Mouse (Mus musculus) spleen, adult 10 weeks (tissue): ENCODE results near the gene Plekhf1. TPM values are rescaled to one million over a fixed set of nuclear protein-coding genes. Genes with fewer than 3 reads are reported as not detected.

Experiments used
- polyA plus RNA-seq: library from polyadenylated mRNA; stranded (reverse); fragments of 350-450 nt; fragmentation: Illumina TruSeq; extraction: RNeasy Lipid Tissue Mini Kit (QIAGEN cat#74804); gene quantifications from one replicate; pipeline ENCODE4 v1.2.3, GENCODE M21; 2015; ENCODE audit warnings: low replicate concordance; ENCODE audit not compliant: insufficient read depth

Plekhf1 gene
- 0.68 TPM for polyA plus RNA-seq

GRCm38 (mm10) chr7:38227900-38228298, at the start of gene Plekhf1:
Gene Plekhf1, minus strand, starts transcription at chr7:38228016.

GRCm38 (mm10) chr7:38270703-38271510, 43.1 kb upstream of the Plekhf1 start, which contains the start of gene Pop4:
Gene Pop4, minus strand, starts transcription at chr7:38271423.

GRCm38 (mm10) chr7:38182962-38183687, 44.7 kb downstream of the Plekhf1 start, which contains the start of gene 1600014C10Rik:
Gene 1600014C10Rik, plus strand, starts transcription at chr7:38183217.

Other genes with a start within 250 kb of the Plekhf1 start
- gene Uri1, start 204.5 kb downstream of the Plekhf1 start, polyA plus RNA-seq: 57.4 TPM
- 17.1 TPM for gene Ccne1, start 120.5 kb downstream of the Plekhf1 start, polyA plus RNA-seq
- 32.3 TPM for gene 1600014C10Rik, start 44.8 kb downstream of the Plekhf1 start, polyA plus RNA-seq
- gene Pop4, start 43.4 kb upstream of the Plekhf1 start, polyA plus RNA-seq: 22.2 TPM